ENCODE assay signal across 11 mouse cellular contexts in genomic region chr2:173451993-173452481, GRCm38 (mm10).
DNase-seq lines count a peak whose midpoint lies in the region; ATAC-seq and TF ChIP-seq lines count a peak whose summit lies in the region.
"Had no signal": no experiment of that assay in that cellular context is flagged by ENCODE, and none has a peak within 500 bp of the region (broad histone marks: within the 10 kb centered on the region; RNA-seq: fewer than 3 reads in every experiment).

No protein-coding gene starts in this region.

- no peak for TF ChIP-seq POLR2A in embryonic fibroblast, embryonic 13.5 days (IDR thresholded peaks at IDR 0.05; ENCODE audit: low read depth, low read length)
- TF ChIP-seq POLR2A in myocyte (IDR thresholded peaks at IDR 0.05; ENCODE audit: insufficient read length, low read depth), result no peak

- no peak for TF ChIP-seq CTCF in embryonic fibroblast, embryonic 13.5 days (IDR thresholded peaks at IDR 0.05; ENCODE audit: borderline replicate concordance, insufficient read depth, low read length)

- H3K79me2 ChIP-seq in myocyte (ENCODE audit: control insufficient read depth, insufficient read depth), result no peaks in the 10 kb centered on the region

- H3K27ac ChIP-seq in kidney, embryonic 16.5 days (ENCODE audit: low read length), result no peak overlapping the region
- H3K27ac ChIP-seq in embryonic fibroblast, embryonic 13.5 days (ENCODE audit: insufficient read depth, low read length), result peak overlapping the region; percentile 84
- H3K27ac ChIP-seq in midbrain, embryonic 15.5 days, result no peak overlapping the region
- H3K27ac ChIP-seq: hindbrain, embryonic 13.5 days had no signal

- H3ac ChIP-seq in myocyte (ENCODE audit: control insufficient read depth, insufficient read length), result no peak overlapping the region

- peak; percentile 80 for ATAC-seq in kidney, embryonic 16.5 days (ENCODE audit: low FRiP score, low TSS enrichment)
- ATAC-seq in midbrain, embryonic 15.5 days (replicated peaks), result no peak
- ATAC-seq: forebrain, embryonic 16.5 days had no signal

- 56% methylated on average over 15 of the region's 15 CpGs for WGBS in kidney, embryonic 16.5 days
- WGBS in midbrain, embryonic 15.5 days, result 87% methylated on average over 15 of the region's 15 CpGs

- no peak overlapping the region for H3K4me2 ChIP-seq in kidney, embryonic 16.5 days (replicated peaks; ENCODE audit: low read depth, low read length)
- peak overlapping the region; percentile 53 for H3K4me2 ChIP-seq in myocyte (ENCODE audit: low read depth)
- H3K4me2 ChIP-seq in midbrain, embryonic 15.5 days, result no peak overlapping the region
- H3K4me2 ChIP-seq: hindbrain, embryonic 13.5 days had no signal

- H3K27me3 ChIP-seq in kidney, embryonic 16.5 days (ENCODE audit: insufficient read depth, low read length), result no peaks in the 10 kb centered on the region
- no peaks in the 10 kb centered on the region for H3K27me3 ChIP-seq in myocyte (ENCODE audit: control insufficient read depth, insufficient read depth, insufficient read length)
- no peaks in the 10 kb centered on the region for H3K27me3 ChIP-seq in midbrain, embryonic 15.5 days (replicated peaks)

- no peak for DNase-seq in kidney, adult 18-20 months
- peak; percentile 89 for DNase-seq in CD4-positive helper T cell, adult 2 months (ENCODE audit: low read depth, low spot score)
- no peak for DNase-seq in ovary, postnatal 14 days (ENCODE audit: low spot score)
- DNase-seq in gastrocnemius, adult 18-20 months (ENCODE audit: low spot score), result no peak
- DNase-seq: cerebellum, adult 2 months had no signal

- H3K36me3 ChIP-seq in kidney, embryonic 16.5 days (ENCODE audit: insufficient read depth, low read length), result no peaks in the 10 kb centered on the region
- H3K36me3 ChIP-seq in myocyte (ENCODE audit: control insufficient read depth, insufficient read depth), result no peaks in the 10 kb centered on the region
- H3K36me3 ChIP-seq in midbrain, embryonic 15.5 days (replicated peaks), result no peaks in the 10 kb centered on the region
- H3K36me3 ChIP-seq: hindbrain, embryonic 13.5 days had no signal

- H3K4me1 ChIP-seq in kidney, embryonic 16.5 days (ENCODE audit: insufficient read depth, low read length), result peaks cover 18% of the 10 kb centered on the region
- H3K4me1 ChIP-seq in embryonic fibroblast, embryonic 13.5 days (ENCODE audit: control insufficient read depth, insufficient read depth, low read length), result 0 out of 2 replicates have a peak, but pooled peaks cover 6% of the 10 kb centered on the region
- no peaks in the 10 kb centered on the region for H3K4me1 ChIP-seq in midbrain, embryonic 15.5 days
- H3K4me1 ChIP-seq: hindbrain, embryonic 13.5 days had no signal

- H3K9me3 ChIP-seq in kidney, embryonic 16.5 days (ENCODE audit: low read length), result peaks cover 15% of the 10 kb centered on the region; the same call in 1 of the 2 replicates
- no peaks in the 10 kb centered on the region for H3K9me3 ChIP-seq in midbrain, embryonic 15.5 days

- H3K9ac ChIP-seq in kidney, embryonic 16.5 days (replicated peaks; ENCODE audit: low read length), result no peak overlapping the region
- H3K9ac ChIP-seq in midbrain, embryonic 15.5 days, result no peak overlapping the region
- H3K9ac ChIP-seq: hindbrain, embryonic 13.5 days had no signal

- no peak overlapping the region for H3K4me3 ChIP-seq in kidney, embryonic 16.5 days (ENCODE audit: low read length)
- no peak overlapping the region for H3K4me3 ChIP-seq in embryonic fibroblast, embryonic 13.5 days (ENCODE audit: insufficient read depth, low read length)
- H3K4me3 ChIP-seq in myocyte, result no peak overlapping the region
- no peak overlapping the region for H3K4me3 ChIP-seq in midbrain, embryonic 15.5 days
- H3K4me3 ChIP-seq: hindbrain, embryonic 13.5 days had no signal

TF ChIP-seq in myocyte, 11 proteins besides CTCF, POLR2A, EP300 and RAD21:
- TF ChIP-seq TCF12 (IDR thresholded peaks at IDR 0.05; ENCODE audit: insufficient read depth, poor library complexity, severe bottlenecking) (no peak), REST (IDR thresholded peaks at IDR 0.05; ENCODE audit: insufficient read depth, insufficient read length) (no peak), SRF (IDR thresholded peaks at IDR 0.05; ENCODE audit: control insufficient read depth, insufficient read length, low read depth) (no peak), POLR2AphosphoS2 (IDR thresholded peaks at IDR 0.05; ENCODE audit: insufficient read length, low read depth) (no peak), CEBPB (IDR thresholded peaks at IDR 0.05; ENCODE audit: insufficient read depth, poor library complexity, severe bottlenecking) (peak; percentile 89), TCF3 (IDR thresholded peaks at IDR 0.05; ENCODE audit: insufficient read length, low read depth) (no peak), MAX (IDR thresholded peaks at IDR 0.05; ENCODE audit: low read depth) (peak; percentile 60), USF1 (IDR thresholded peaks at IDR 0.05; ENCODE audit: low read depth) (peak; percentile 96)
